In the genomic region with DNA sequence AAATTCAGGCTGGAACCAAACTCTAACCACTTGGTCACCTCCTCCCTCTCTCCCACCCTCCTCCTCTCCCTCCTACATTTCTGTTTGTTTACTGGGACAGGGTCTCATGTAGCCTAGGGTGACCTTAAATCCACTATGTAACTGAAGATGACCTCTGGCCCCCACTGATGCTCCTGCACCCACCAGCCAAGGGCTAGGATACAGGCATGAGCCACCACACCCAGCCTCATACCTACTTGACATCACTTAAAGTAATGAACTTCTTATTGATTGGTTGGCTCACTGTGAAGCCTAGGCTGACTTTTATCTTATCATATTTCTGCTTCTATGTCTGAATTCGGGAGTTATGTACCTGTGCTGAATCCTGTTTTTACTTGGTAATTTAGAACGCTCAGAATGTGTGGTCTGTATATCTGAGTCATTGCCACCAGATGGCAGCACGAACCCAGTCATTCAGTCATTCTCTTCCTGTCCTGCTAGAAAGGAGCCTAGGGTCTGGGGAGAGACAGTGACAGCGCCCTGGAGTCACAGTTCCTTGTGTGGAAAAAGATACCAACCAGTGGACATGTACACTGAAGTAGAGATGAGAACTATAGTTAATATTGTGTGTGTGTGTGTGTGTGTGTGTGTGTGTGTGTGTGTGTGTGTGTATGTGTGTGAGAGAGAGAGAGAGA, we compare ENCODE assay signal across 8 mouse cellular contexts. TPM values are rescaled to one million over a fixed set of nuclear protein-coding genes. Genes with fewer than 3 reads are reported as not detected.
DNase-seq lines count a peak whose midpoint lies in the region; ATAC-seq and TF ChIP-seq lines count a peak whose summit lies in the region.

No protein-coding gene starts in this region.

- no peak for TF ChIP-seq POLR2A in spleen, adult 2 months (IDR thresholded peaks at IDR 0.05; ENCODE audit: low read depth, low read length)

- peak; percentile 49; the same call in 1 of the 2 replicates for TF ChIP-seq CTCF in spleen, adult 2 months (IDR thresholded peaks at IDR 0.05; ENCODE audit: extremely low read depth, insufficient read depth, insufficient read length, insufficient replicate concordance)

- H3K4me2 ChIP-seq in hindbrain, embryonic 15.5 days, result no peak overlapping the region

- no peak overlapping the region for H3K9ac ChIP-seq in hindbrain, embryonic 15.5 days

- H3K9me3 ChIP-seq in hindbrain, embryonic 15.5 days, result no peaks in the 10 kb centered on the region
- no peaks in the 10 kb centered on the region for H3K9me3 ChIP-seq in midbrain, embryonic 10.5 days (replicated peaks)

- no peaks in the 10 kb centered on the region for H3K36me3 ChIP-seq in spleen, adult 2 months (ENCODE audit: control insufficient read depth, insufficient read depth, low read length)
- H3K36me3 ChIP-seq in hindbrain, embryonic 15.5 days, result no peaks in the 10 kb centered on the region
- no peaks in the 10 kb centered on the region for H3K36me3 ChIP-seq in midbrain, embryonic 10.5 days
- H3K36me3 ChIP-seq in splenic B cell, adult 2 months (ENCODE audit: control insufficient read depth, insufficient read depth, low read length, poor library complexity, severe bottlenecking), result no peaks in the 10 kb centered on the region

- 2% methylated on average over 4 of the region's 4 CpGs for WGBS in spleen, adult 2 months
- WGBS in hindbrain, embryonic 15.5 days, result 12% methylated on average over 4 of the region's 4 CpGs
- 17% methylated on average over 4 of the region's 4 CpGs for WGBS in midbrain, embryonic 10.5 days

- ATAC-seq in hindbrain, embryonic 15.5 days (ENCODE audit: low FRiP score, low read depth), result peak; percentile 80

- no peaks in the 10 kb centered on the region for H3K4me1 ChIP-seq in spleen, adult 2 months (ENCODE audit: control insufficient read depth, insufficient read depth, insufficient read length)
- H3K4me1 ChIP-seq in hindbrain, embryonic 15.5 days (replicated peaks), result no peaks in the 10 kb centered on the region
- no peaks in the 10 kb centered on the region for H3K4me1 ChIP-seq in midbrain, embryonic 10.5 days

- peak; percentile 15 to 34 for DNase-seq in spleen, adult 2 months (ENCODE audit: low read depth in 1 of 2, low spot score in 2 of 2)
- no peak for DNase-seq in spleen, adult 12 weeks (ENCODE audit: low spot score)
- DNase-seq in cerebellum, adult 9-10 months, result peak; percentile 49
- peak; percentile 62 to 70 for DNase-seq in frontal cortex, postnatal 25 days (ENCODE audit: low spot score in 2 of 2)
- DNase-seq in left cerebral cortex, postnatal 10 days (ENCODE audit: extremely low spot score in 1 of 2, low spot score in 2 of 2), result peak; percentile 53 to 69
- DNase-seq in midbrain, embryonic 10.5 days (ENCODE audit: low spot score), result peak; percentile 65
- peak; percentile 53 for DNase-seq in splenic B cell, adult 2 months (ENCODE audit: low read depth, low spot score)

- H3K4me3 ChIP-seq in spleen, adult 2 months (ENCODE audit: extremely low read depth, insufficient read depth, insufficient read length), result no peak overlapping the region
- H3K4me3 ChIP-seq in hindbrain, embryonic 15.5 days, result no peak overlapping the region
- no peak overlapping the region for H3K4me3 ChIP-seq in midbrain, embryonic 10.5 days

- no peak overlapping the region for H3K27ac ChIP-seq in spleen, adult 2 months (ENCODE audit: insufficient read depth, low read length)
- no peak overlapping the region for H3K27ac ChIP-seq in hindbrain, embryonic 15.5 days (replicated peaks)
- no peak overlapping the region for H3K27ac ChIP-seq in midbrain, embryonic 10.5 days (replicated peaks)

- no peaks in the 10 kb centered on the region for H3K27me3 ChIP-seq in spleen, adult 2 months (ENCODE audit: control insufficient read depth, insufficient read depth, low read length)
- no peaks in the 10 kb centered on the region for H3K27me3 ChIP-seq in hindbrain, embryonic 15.5 days
- no peaks in the 10 kb centered on the region for H3K27me3 ChIP-seq in midbrain, embryonic 10.5 days (ENCODE audit: low read depth, poor library complexity, severe bottlenecking)
- H3K27me3 ChIP-seq in splenic B cell, adult 2 months (ENCODE audit: control insufficient read depth, insufficient read depth, low read length, poor library complexity, severe bottlenecking), result no peaks in the 10 kb centered on the region

- intact Hi-C loops in left cerebral cortex, postnatal 10 days (cut with DNase I), result loop anchor here (2.0 kb wide), 1 partner anchor 210 kb away; no protein-coding TSS in a partner anchor

RNA-seq across cellular contexts. Expression of a gene that starts 17.0 kb away (rescaled TPM):
- polyA plus RNA-seq in spleen, adult 2 months (2012; rRNA removed), result 5.6 and 5.8 TPM in 2 replicates
- polyA plus RNA-seq in hindbrain, embryonic 15.5 days (2015; fragmentation: Nextera tagmentation; extraction: Ambion mirVana), result 477 and 483 TPM in 2 replicates
- total RNA-seq in left cerebral cortex, postnatal 10 days (2021), result 100 to 1,000 TPM; 466 to 479 TPM
- polyA plus RNA-seq in midbrain, embryonic 10.5 days (2016; fragmentation: Nextera tagmentation; extraction: Ambion mirVana), result 324 and 380 TPM in 2 replicates

RNA-seq across cellular contexts. Expression of a gene that starts 46.6 kb away (rescaled TPM):
- 12.0 and 12.8 TPM in 2 replicates for polyA plus RNA-seq in spleen, adult 2 months (2012; rRNA removed)
- 12.5 and 13.6 TPM in 2 replicates for polyA plus RNA-seq in hindbrain, embryonic 15.5 days (2015; fragmentation: Nextera tagmentation; extraction: Ambion mirVana)
- 1 to 10 TPM; 4.1 to 5.4 TPM for total RNA-seq in left cerebral cortex, postnatal 10 days (2021)
- polyA plus RNA-seq in midbrain, embryonic 10.5 days (2016; fragmentation: Nextera tagmentation; extraction: Ambion mirVana), result 2.2 and 5.2 TPM in 2 replicates

RNA-seq across cellular contexts. Expression of a gene that starts 51.9 kb away (rescaled TPM):
- polyA plus RNA-seq in spleen, adult 2 months (2012; rRNA removed), result 0.02 TPM in 1 of 2 replicates, not detected in the other
- polyA plus RNA-seq in hindbrain, embryonic 15.5 days (2015; fragmentation: Nextera tagmentation; extraction: Ambion mirVana), result not detected in 2 replicates
- not detected for total RNA-seq in left cerebral cortex, postnatal 10 days (2021)
- polyA plus RNA-seq in midbrain, embryonic 10.5 days (2016; fragmentation: Nextera tagmentation; extraction: Ambion mirVana), result 0.07 and 0.11 TPM in 2 replicates

Comparison
In these comparisons a context has a peak if more than half of its experiments do, and no peak if none do; other contexts are left out.
1. RNA of a gene that starts 17.0 kb away (polyA plus RNA-seq): 477 to 483 TPM in hindbrain, embryonic 15.5 days and 324 to 380 TPM in midbrain, embryonic 10.5 days; 5.6 to 5.8 TPM in spleen, adult 2 months; every median in the first group is over 10 times any median in the second.